Mouse (Mus musculus) cerebellum, adult 2 months (tissue): ENCODE results near the gene Sez6l. TPM values are rescaled to one million over a fixed set of nuclear protein-coding genes. Genes with fewer than 3 reads are reported as not detected.

Source experiments
- DNase-seq, 2 experiments: peaks; one replicate each; pipeline ENCODE4 v3.0.0; 2021
- H3K27ac ChIP-seq: fragments of 200-500 bp; 2 replicates; pipeline ENCODE4 v1.5.1; 2012; ENCODE audit warnings: low read length, control low read depth, inconsistent platforms; ENCODE audit not compliant: insufficient read depth
- H3K27me3 ChIP-seq: fragments of 200-500 bp; 2 replicates; pipeline ENCODE4 v1.6.1; 2012; ENCODE audit warnings: inconsistent platforms, mild to moderate bottlenecking, low read length, moderate library complexity; ENCODE audit not compliant: control insufficient read depth, insufficient read depth
- H3K4me1 ChIP-seq: fragments of 200-500 bp; 2 replicates; pipeline ENCODE4 v1.6.1; 2011; ENCODE audit warnings: low read length; ENCODE audit not compliant: control insufficient read depth, insufficient read depth
- H3K4me3 ChIP-seq: fragments of 200-500 bp; replicated peaks from 2 replicates; pipeline ENCODE3; 2011; ENCODE audit warnings: mild to moderate bottlenecking, low read depth, low read length, control low read depth; ENCODE audit not compliant: insufficient read depth
- CTCF ChIP-seq: fragments of 200-500 bp; IDR thresholded peaks from 2 replicates; pipeline ENCODE4 v1.5.1; 2011; ENCODE audit warnings: low read depth, mild to moderate bottlenecking, control low read depth, low read length, moderate library complexity, borderline replicate concordance; ENCODE audit not compliant: insufficient read depth
- POLR2A ChIP-seq: fragments of 200-500 bp; IDR thresholded peaks from 2 replicates; pipeline ENCODE4 v1.6.1; 2011; ENCODE audit warnings: low read length, control low read depth, borderline replicate concordance; ENCODE audit not compliant: insufficient read depth
- WGBS: fragments of 180-500 bp; shearing (Covaris S2); methylation state at CpG from one replicate; pipeline ENCODE4 v1.1.7; 2018; 5-methylcytosine and 5-hydroxymethylcytosine counted together
- polyA plus RNA-seq: library from polyadenylated mRNA; depleted of rRNA; stranded (reverse); fragments of >200 nt; gene quantifications from 2 replicates; pipeline ENCODE4 v1.2.3, GENCODE M21; 2012

Sez6l gene
- polyA plus RNA-seq, 1 experiment = 81.5 TPM

GRCm38 (mm10) chr5:112520826-112521702 lies 55.9 kb downstream of the Sez6l start:
- Histone ChIP-seq H3K4me1 (peaks cover 42% of the 10 kb centered on the region), H3K27me3 (no peaks in the 10 kb centered on the region), H3K4me3 (no peak overlapping the region), H3K27ac (no peak overlapping the region)
- DNase-seq = no peak
- 50% methylated on average over 8 of the region's 8 CpGs for WGBS
- TF ChIP-seq POLR2A = no peak
- no peak for TF ChIP-seq CTCF

GRCm38 (mm10) chr5:112518773-112519172 lies 58.2 kb downstream of the Sez6l start:
- no peak overlapping the region for H3K27ac ChIP-seq
- WGBS = 66% methylated on average over 2 of the region's 2 CpGs
- no peak overlapping the region for H3K4me3 ChIP-seq
- peaks cover 35% of the 10 kb centered on the region for H3K4me1 ChIP-seq
- H3K27me3 ChIP-seq = no peaks in the 10 kb centered on the region
- DNase-seq = no peak
- TF ChIP-seq CTCF (no peak), POLR2A (no peak)

GRCm38 (mm10) chr5:112517454-112517853 lies 59.5 kb downstream of the Sez6l start:
- peaks cover 35% of the 10 kb centered on the region for H3K4me1 ChIP-seq
- no peak for DNase-seq
- H3K27ac ChIP-seq = no peak overlapping the region
- TF ChIP-seq POLR2A = no peak
- TF ChIP-seq CTCF = no peak
- 74% methylated on average over 9 of the region's 9 CpGs for whole genome bisulfite sequencing
- H3K27me3 ChIP-seq = no peaks in the 10 kb centered on the region
- no peak overlapping the region for H3K4me3 ChIP-seq

- 96% methylated on average over 3 of the region's 3 CpGs for WGBS
- no peak for TF ChIP-seq POLR2A
- peak; percentile 20; the same call in 1 of the 2 replicates for TF ChIP-seq CTCF
- Histone ChIP-seq H3K4me3 (no peak overlapping the region), H3K4me1 (peaks cover 27% of the 10 kb centered on the region), H3K27me3 (no peaks in the 10 kb centered on the region), H3K27ac (no peak overlapping the region)
- no peak for DNase-seq
These were observed 60.5 kb downstream of the Sez6l start for GRCm38 (mm10) chr5:112516527-112516926.

GRCm38 (mm10) chr5:112510351-112510750 lies 66.6 kb downstream of the Sez6l start:
- no peaks in the 10 kb centered on the region for H3K27me3 ChIP-seq
- no peak for TF ChIP-seq CTCF
- no peak for TF ChIP-seq POLR2A
- H3K27ac ChIP-seq = no peak overlapping the region
- H3K4me3 ChIP-seq = no peak overlapping the region
- WGBS = 16% methylated on average over 8 of the region's 8 CpGs
- no peak for DNase-seq
- peaks cover 21% of the 10 kb centered on the region for H3K4me1 ChIP-seq

GRCm38 (mm10) chr5:112509916-112510315 lies 67.1 kb downstream of the Sez6l start:
- Histone ChIP-seq H3K27ac (no peak overlapping the region), H3K27me3 (no peaks in the 10 kb centered on the region), H3K4me1 (peaks cover 18% of the 10 kb centered on the region), H3K4me3 (no peak overlapping the region)
- WGBS = 54% methylated on average over 5 of the region's 5 CpGs
- no peak for DNase-seq
- no peak for TF ChIP-seq POLR2A
- no peak for TF ChIP-seq CTCF

- 54% methylated on average over 4 of the region's 4 CpGs for WGBS
- Histone ChIP-seq H3K27me3 (no peaks in the 10 kb centered on the region), H3K4me1 (peaks cover 32% of the 10 kb centered on the region), H3K27ac (no peak overlapping the region), H3K4me3 (no peak overlapping the region)
- TF ChIP-seq POLR2A = no peak
- no peak for TF ChIP-seq CTCF
- DNase-seq = no peak
These were observed 71.4 kb downstream of the Sez6l start for GRCm38 (mm10) chr5:112505595-112505994.

- H3K27me3 ChIP-seq = no peaks in the 10 kb centered on the region
- no peak overlapping the region for H3K27ac ChIP-seq
- 16% methylated on average over 2 of the region's 2 CpGs for WGBS
- H3K4me3 ChIP-seq = no peak overlapping the region
- TF ChIP-seq CTCF = no peak
- peak; percentile 66 to 76 for DNase-seq
- H3K4me1 ChIP-seq = peaks cover 31% of the 10 kb centered on the region
These were observed 75.6 kb downstream of the Sez6l start for GRCm38 (mm10) chr5:112501384-112501783.
